Mouse (Mus musculus): ENCODE data around the gene Dab1.

DNA sequence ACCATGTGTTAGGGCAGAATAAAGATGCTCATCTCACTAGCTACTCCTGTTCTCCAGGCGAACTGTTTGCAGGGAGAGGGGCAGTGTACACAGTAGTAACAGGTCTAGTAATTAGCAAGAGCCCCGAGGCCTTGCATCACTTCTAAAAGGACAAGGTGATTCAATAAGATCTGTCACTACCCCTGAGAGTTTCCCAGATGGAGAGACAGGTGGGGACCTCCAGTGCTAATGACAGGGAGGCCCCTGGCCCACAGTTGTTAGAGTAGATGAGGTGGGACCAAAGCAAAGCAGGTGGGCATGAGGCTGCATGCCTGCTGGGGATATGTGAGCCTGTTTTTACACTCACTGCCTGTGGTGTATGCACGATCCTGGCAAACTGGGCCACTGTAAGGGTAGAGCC lies 836.6 kb downstream of the Dab1 start:
- TF ChIP-seq CTCF (IDR thresholded peaks at IDR 0.05) (no peak), EP300 (IDR thresholded peaks at IDR 0.05) (no peak)
